Mouse (Mus musculus) lung, embryonic 14.5 days (tissue): Measurements from ENCODE around the gene Fam57b. TPM values are rescaled to one million over a fixed set of nuclear protein-coding genes. Genes with fewer than 3 reads are reported as not detected.
A peak's percentile ranks its signal among the peaks of the same experiment; 100 is the strongest.
"Not testable (repeated sequence)": the region's sequence is repeated elsewhere in the genome, so short reads cannot be mapped to it uniquely, and the experiment has no call there.

ENCODE experiments used
- ATAC-seq: fragments of 200-750 bp; cut with Nextera tagmentation; 2 replicates; pipeline ENCODE4 v1.8.0; 2017; ENCODE audit warnings: mild to moderate bottlenecking, moderate TSS enrichment, moderate library complexity; ENCODE audit not compliant: insufficient read depth
- DNase-seq: peaks from one replicate; pipeline ENCODE4 v3.0.0-alpha.2; 2015
- H3K27ac ChIP-seq: fragments of 300-500 bp; sonication (generic); 2 replicates; pipeline ENCODE4 v1.5.1; 2014; ENCODE audit warnings: low read depth, mild to moderate bottlenecking, moderate library complexity
- H3K27me3 ChIP-seq: fragments of 300-500 bp; sonication (generic); 2 replicates; pipeline ENCODE4 v1.6.1; 2014; ENCODE audit warnings: low read length, control low read depth; ENCODE audit not compliant: insufficient read depth
- H3K36me3 ChIP-seq: fragments of 300-500 bp; sonication (generic); 2 replicates; pipeline ENCODE4 v1.6.1; 2014; ENCODE audit warnings: control low read depth; ENCODE audit not compliant: insufficient read depth
- H3K4me1 ChIP-seq: fragments of 300-500 bp; sonication (generic); 2 replicates; pipeline ENCODE4 v1.6.1; 2014; ENCODE audit warnings: antibody characterized with exemption, control low read depth; ENCODE audit not compliant: insufficient read depth
- H3K4me2 ChIP-seq: fragments of 300-500 bp; sonication (generic); 2 replicates; pipeline ENCODE4 v1.6.1; 2014; ENCODE audit warnings: mild to moderate bottlenecking
- H3K4me3 ChIP-seq: fragments of 300-500 bp; sonication (generic); 2 replicates; pipeline ENCODE4 v1.5.1; 2014; ENCODE audit warnings: low read depth, low read length
- H3K9ac ChIP-seq: fragments of 300-500 bp; sonication (generic); 2 replicates; pipeline ENCODE4 v1.6.1; 2014
- H3K9me3 ChIP-seq: fragments of 300-500 bp; sonication (generic); 2 replicates; pipeline ENCODE4 v1.6.1; 2016; ENCODE audit warnings: low read depth, low read length, control low read depth
- CTCF ChIP-seq: IDR thresholded peaks from 2 replicates; pipeline ENCODE4 v1.5.1; 2016; ENCODE audit warnings: antibody characterized with exemption, low read depth
- WGBS: fragments of 180-500 bp; shearing (Covaris S2); extraction: QIAGEN DNeasy Blood & Tissue Kit; methylation state at CpG from one replicate; pipeline ENCODE4 v1.1.7; 2014; 5-methylcytosine and 5-hydroxymethylcytosine counted together
- polyA plus RNA-seq: library from polyadenylated mRNA; unstranded; fragments of >200 nt; fragmentation: Nextera tagmentation; extraction: Ambion mirVana; gene quantifications from 2 replicates; pipeline ENCODE4 v1.2.1, GENCODE M21; 2014

The Fam57b gene
- polyA plus RNA-seq, 1 experiment from 2014 or later, result 0.17 TPM

DNA sequence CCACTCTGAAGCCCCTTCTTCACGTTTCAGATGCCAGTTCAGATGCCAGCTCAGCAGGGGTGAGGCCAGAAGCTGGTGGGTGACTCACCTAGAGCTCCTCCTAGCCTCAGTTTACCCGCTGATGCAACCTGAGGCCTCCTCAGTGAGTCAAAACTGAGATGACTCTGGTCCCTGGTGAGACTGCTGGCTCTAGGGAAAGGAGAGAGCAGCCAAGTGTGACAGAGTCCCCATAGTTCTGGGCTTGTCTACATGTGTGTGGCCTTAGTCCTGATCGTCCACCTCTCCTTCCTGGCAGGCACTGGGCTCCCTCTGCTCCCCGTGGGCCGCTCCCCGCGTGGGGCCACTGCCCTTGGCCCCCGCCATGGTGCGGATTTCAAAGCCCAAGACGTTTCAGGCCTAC lies 20.0 kb upstream of the Fam57b start:
- TF ChIP-seq CTCF, result no peak
- peak; percentile 35 for DNase-seq
- H3K4me1 ChIP-seq, result peaks cover 27% of the 10 kb centered on the region
- peak overlapping the region; percentile 73 for H3K4me3 ChIP-seq
- no peak for ATAC-seq
- H3K9ac ChIP-seq, result peak overlapping the region; percentile 86
- H3K4me2 ChIP-seq, result peak overlapping the region; percentile 87
- peaks cover 22% of the 10 kb centered on the region for H3K36me3 ChIP-seq
- no peaks in the 10 kb centered on the region for H3K9me3 ChIP-seq
- H3K27ac ChIP-seq, result peak overlapping the region; percentile 87; the same call in 1 of the 2 replicates
- WGBS, result 42% methylated on average over 10 of the region's 10 CpGs
- H3K27me3 ChIP-seq, result no peaks in the 10 kb centered on the region

GRCm38 (mm10) chr7:126778147-126778546 lies 19.3 kb upstream of the Fam57b start:
- no peak for TF ChIP-seq CTCF
- ATAC-seq (no peak), DNase-seq (peak; percentile 34)
- Histone ChIP-seq H3K9ac (0 out of 2 replicates have a peak overlapping the region, but pooled peaks have one; percentile 86), H3K9me3 (no peaks in the 10 kb centered on the region), H3K27ac (peak overlapping the region; percentile 6; the same call in 1 of the 2 replicates), H3K4me3 (peak overlapping the region; percentile 73; the same call in 1 of the 2 replicates), H3K27me3 (no peaks in the 10 kb centered on the region), H3K36me3 (peaks cover 18% of the 10 kb centered on the region), H3K4me2 (peak overlapping the region; percentile 87), H3K4me1 (peaks cover 27% of the 10 kb centered on the region)
- WGBS, result 58% methylated on average over 3 of the region's 3 CpGs

DNA sequence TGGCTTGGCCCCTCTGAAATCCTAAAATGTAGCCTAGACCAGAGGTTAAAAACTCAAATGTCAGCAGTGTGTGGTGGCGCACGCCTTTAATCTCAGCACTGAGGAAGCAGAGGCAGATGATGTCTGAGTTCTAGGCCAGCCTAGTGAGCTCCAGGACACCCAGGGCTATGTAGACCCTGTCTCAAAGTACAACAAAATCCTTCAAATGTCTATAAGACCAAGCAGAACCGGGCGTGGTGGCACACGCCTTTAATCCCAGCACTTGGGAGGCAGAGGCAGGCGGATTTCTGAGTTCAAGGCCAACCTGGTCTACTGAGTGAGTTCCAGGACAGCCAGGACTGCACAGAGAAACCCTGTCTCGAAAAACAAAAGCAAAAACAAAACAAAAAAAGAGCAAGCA lies 18.4 kb upstream of the Fam57b start:
- H3K4me2 ChIP-seq, ATAC-seq, H3K27me3 ChIP-seq, H3K9ac ChIP-seq, H3K4me3 ChIP-seq, H3K9me3 ChIP-seq, DNase-seq: not testable (repeated sequence)
- H3K36me3 ChIP-seq, result peaks cover 18% of the 10 kb centered on the region
- peaks cover 27% of the 10 kb centered on the region for H3K4me1 ChIP-seq
- 87% methylated on average over 7 of the region's 7 CpGs for WGBS
- H3K27ac ChIP-seq, result peak overlapping the region; percentile 18; the same call in 1 of the 2 replicates

GRCm38 (mm10) chr7:126779983-126780970 lies 17.2 kb upstream of the Fam57b start:
- peak; percentile 72 for ATAC-seq

DNA sequence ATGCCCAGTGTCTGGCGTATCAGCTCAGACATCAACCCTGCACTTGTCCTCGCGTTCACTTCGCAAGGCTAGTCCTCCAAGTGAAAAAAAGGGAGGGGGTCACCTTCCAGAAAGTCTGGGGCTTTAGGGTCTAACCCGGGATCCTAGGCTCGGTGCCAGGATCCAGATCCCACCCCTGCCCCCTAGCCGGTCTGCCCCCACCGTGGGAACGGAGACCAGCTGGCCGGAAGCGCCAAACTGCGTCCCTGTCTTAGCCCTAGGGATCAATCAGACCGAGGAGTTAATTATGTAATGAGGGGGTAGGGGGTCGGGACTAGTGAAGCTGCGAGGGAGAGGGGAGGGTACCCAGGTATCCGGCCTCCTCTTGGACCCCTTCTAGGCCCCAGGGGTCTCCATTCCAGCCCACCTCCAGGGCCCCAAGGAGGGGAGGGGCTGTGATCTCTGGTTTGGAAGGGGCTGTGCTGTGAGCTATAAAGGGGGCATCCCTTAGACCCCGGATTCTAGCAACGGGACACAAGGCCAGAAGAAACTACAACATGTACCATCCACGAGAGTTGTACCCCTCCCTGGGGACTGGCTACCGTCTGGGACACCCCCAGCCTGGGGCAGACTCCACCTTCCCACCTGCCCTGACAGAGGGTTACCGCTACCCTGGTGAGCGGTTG lies 16.4 kb upstream of the Fam57b start, which contains the start of gene Tbx6:
Gene Tbx6 (plus strand): TSS at position 513 of the 665 bp plus-strand sequence.
- peak within 1 kb of the TSS; percentile 85 for H3K27ac ChIP-seq
- H3K4me2 ChIP-seq, result peak within 1 kb of the TSS; percentile 74
- no peak for TF ChIP-seq CTCF
- DNase-seq, result peak; percentile 52
- 4% methylated on average over 22 of the region's 22 CpGs for WGBS
- H3K9me3 ChIP-seq, result no peaks in the 10 kb centered on the region
- H3K4me3 ChIP-seq, result peak within 1 kb of the TSS; percentile 37
- no peak for ATAC-seq
- no peaks in the 10 kb centered on the region for H3K27me3 ChIP-seq
- H3K9ac ChIP-seq, result peak within 1 kb of the TSS; percentile 58
- H3K36me3 ChIP-seq, result peaks cover 29% of the 10 kb centered on the region
- peaks cover 23% of the 10 kb centered on the region for H3K4me1 ChIP-seq

More at GRCm38 (mm10) chr7:126779983-126780970, 17.2 kb upstream of the Fam57b start:
- H3K4me1 ChIP-seq, result peaks cover 27% of the 10 kb centered on the region
- H3K27me3 ChIP-seq, result no peaks in the 10 kb centered on the region
- H3K4me2 ChIP-seq, result peak overlapping the region; percentile 74
- H3K4me3 ChIP-seq, result peak overlapping the region; percentile 37
- 1% methylated on average over 20 of the region's 21 CpGs for WGBS
- DNase-seq, result peak; percentile 96
- H3K9me3 ChIP-seq, result no peaks in the 10 kb centered on the region
- TF ChIP-seq CTCF, result peak; percentile 96
- peak overlapping the region; percentile 85 for H3K27ac ChIP-seq
- H3K9ac ChIP-seq, result peak overlapping the region; percentile 58
- H3K36me3 ChIP-seq, result peaks cover 26% of the 10 kb centered on the region

DNA sequence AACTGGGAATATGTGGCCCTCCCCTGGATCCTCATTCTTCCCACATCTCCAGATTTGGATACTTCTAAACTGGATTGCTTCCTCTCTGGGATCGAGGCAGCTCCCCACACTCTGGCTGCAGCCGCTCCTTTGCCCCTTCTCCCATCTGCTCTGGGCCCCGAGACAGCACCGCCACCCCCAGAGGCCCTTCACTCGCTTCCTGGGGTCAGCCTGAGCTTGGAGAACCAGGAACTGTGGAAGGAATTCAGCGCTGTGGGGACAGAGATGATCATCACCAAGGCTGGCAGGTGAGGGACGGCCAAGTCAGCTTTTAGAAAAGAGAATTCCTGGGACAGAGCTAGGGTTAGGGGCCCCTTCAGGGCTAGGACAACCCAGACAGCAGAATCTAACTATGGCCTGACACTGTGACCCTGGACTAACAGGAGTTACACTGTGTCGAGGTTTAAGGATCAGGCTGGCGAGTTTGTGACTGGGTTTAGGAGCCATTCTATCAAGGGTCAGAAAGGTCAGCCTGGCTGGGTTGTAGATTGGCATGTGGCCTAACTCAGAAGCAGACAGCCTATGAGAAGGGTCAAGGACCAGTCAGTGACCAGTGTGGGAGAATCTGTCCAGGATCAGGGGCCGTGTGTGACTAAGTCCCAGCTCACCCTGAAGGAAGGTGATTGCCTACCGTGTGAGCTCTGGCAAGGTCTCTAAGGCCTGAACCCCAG lies 15.7 kb upstream of the Fam57b start:
- no peak for TF ChIP-seq CTCF
- Histone ChIP-seq H3K4me1 (peaks cover 21% of the 10 kb centered on the region), H3K36me3 (peaks cover 36% of the 10 kb centered on the region), H3K4me2 (peak overlapping the region; percentile 74; the same call in 1 of the 2 replicates), H3K9me3 (no peaks in the 10 kb centered on the region), H3K27me3 (no peaks in the 10 kb centered on the region), H3K9ac (peak overlapping the region; percentile 58), H3K4me3 (no peak overlapping the region), H3K27ac (no peak overlapping the region)
- ATAC-seq, result no peak
- DNase-seq, result no peak
- 34% methylated on average over 11 of the region's 11 CpGs for WGBS
